In genomic region chr6:125354352-125355151, GRCm38 (mm10) we compare ENCODE assay signal across 8 mouse cellular contexts. TPM values are rescaled to one million over a fixed set of nuclear protein-coding genes. Genes with fewer than 3 reads are reported as not detected.
DNase-seq lines count a peak whose midpoint lies in the region; ATAC-seq and TF ChIP-seq lines count a peak whose summit lies in the region.

No protein-coding gene starts in this region.

- peak overlapping the region; percentile 73 for H3K27ac ChIP-seq in testis, adult 2 months (ENCODE audit: control insufficient read depth, insufficient read depth, low read depth, low read length)
- peak overlapping the region; percentile 61 for H3K27ac ChIP-seq in bone marrow macrophage, adult 2 months (ENCODE audit: insufficient read depth, low read depth, low read length)
- H3K27ac ChIP-seq in heart, embryonic 13.5 days (replicated peaks), result peak overlapping the region; percentile 78

- peak overlapping the region; percentile 60 for H3K4me2 ChIP-seq in heart, embryonic 13.5 days

- intact Hi-C loops in left cerebral cortex, postnatal 14 days (cut with DNase I), result no loop called here

- no peak overlapping the region for H3K4me3 ChIP-seq in testis, adult 2 months (ENCODE audit: control insufficient read depth, low read depth, low read length)
- peak overlapping the region; percentile 9 for H3K4me3 ChIP-seq in bone marrow macrophage, adult 2 months (ENCODE audit: insufficient read depth, low read length)
- peak overlapping the region; percentile 26 for H3K4me3 ChIP-seq in heart, embryonic 13.5 days

- H3K9ac ChIP-seq in heart, embryonic 13.5 days, result peak overlapping the region; percentile 65

- no peak for TF ChIP-seq POLR2A in testis, adult 2 months (IDR thresholded peaks at IDR 0.05; ENCODE audit: control insufficient read depth, low read depth, low read length)
- no peak for TF ChIP-seq POLR2A in bone marrow macrophage, adult 2 months (IDR thresholded peaks at IDR 0.05; ENCODE audit: borderline replicate concordance, low read depth, low read length)

- no peaks in the 10 kb centered on the region for H3K27me3 ChIP-seq in testis, adult 2 months (ENCODE audit: control insufficient read depth, insufficient read depth, low read length)
- H3K27me3 ChIP-seq in heart, embryonic 13.5 days (replicated peaks), result no peaks in the 10 kb centered on the region; the same call in 1 of the 2 replicates

- 10% methylated on average over 14 of the region's 14 CpGs for WGBS in heart, embryonic 13.5 days

- no peaks in the 10 kb centered on the region for H3K36me3 ChIP-seq in testis, adult 2 months (ENCODE audit: control insufficient read depth, insufficient read depth, low read length)
- H3K36me3 ChIP-seq in heart, embryonic 13.5 days, result peaks cover 28% of the 10 kb centered on the region

- ATAC-seq in heart, embryonic 13.5 days (ENCODE audit: extremely low read depth, insufficient number of reproducible peaks, low FRiP score, low TSS enrichment), result 0 out of 2 replicates have a peak, but pooled peaks have one; percentile 12
- no peak for ATAC-seq in erythroid progenitor cell, adult 5-6 weeks (replicated peaks; ENCODE audit: low FRiP score, poor library complexity, severe bottlenecking)

- no peak for TF ChIP-seq CTCF in testis, adult 2 months (IDR thresholded peaks at IDR 0.05; ENCODE audit: control insufficient read depth, insufficient read depth, insufficient replicate concordance, low read depth, low read length)
- TF ChIP-seq CTCF in bone marrow macrophage, adult 2 months (IDR thresholded peaks at IDR 0.05; ENCODE audit: low read depth, low read length), result no peak

- no peak for DNase-seq in testis, postnatal 14 days (ENCODE audit: low spot score)
- DNase-seq in kidney, postnatal 10 days, result peak; percentile 81
- peak; percentile 78 for DNase-seq in lung, postnatal 36 days
- DNase-seq in left cerebral cortex, postnatal 14 days (ENCODE audit: low spot score in 2 of 2), result no peak

- no peaks in the 10 kb centered on the region for H3K9me3 ChIP-seq in heart, embryonic 13.5 days

- H3K4me1 ChIP-seq in testis, adult 2 months (ENCODE audit: control insufficient read depth, insufficient read depth, low read length), result peaks cover 27% of the 10 kb centered on the region
- H3K4me1 ChIP-seq in bone marrow macrophage, adult 2 months (ENCODE audit: control insufficient read depth, insufficient read depth, low read length), result peaks cover 63% of the 10 kb centered on the region
- H3K4me1 ChIP-seq in heart, embryonic 13.5 days, result peaks cover 72% of the 10 kb centered on the region

RNA-seq across cellular contexts. Expression of gene Tnfrsf1a, which starts 5.4 kb away (rescaled TPM):
- 18.2 and 21.0 TPM in 2 replicates for polyA plus RNA-seq in testis, adult 2 months (2012; rRNA removed)
- polyA plus RNA-seq in bone marrow macrophage, adult 2 months (2012; ENCODE audit: insufficient read depth, insufficient read length, missing spikeins), result 145 and 152 TPM in 2 replicates
- 39.0 and 43.8 TPM in 2 replicates for polyA plus RNA-seq in heart, embryonic 13.5 days (2015; fragmentation: Nextera tagmentation; extraction: Ambion mirVana)
- 10 to 100 TPM; 11.5 to 12.3 TPM for total RNA-seq in left cerebral cortex, postnatal 14 days (2021)
- total RNA-seq in erythroid progenitor cell, adult 5-6 weeks (2015; ENCODE audit: low replicate concordance), result 8.3 and 11.7 TPM in 2 replicates
- total RNA-seq in erythroid progenitor cell, adult 5-6 weeks (2017; ENCODE audit: low replicate concordance), result 2.3 and 20.7 TPM in 2 replicates

RNA-seq across cellular contexts. Expression of gene Plekhg6, which starts 26.0 kb away (rescaled TPM):
- polyA plus RNA-seq in testis, adult 2 months (2012; rRNA removed), result 0.11 and 0.46 TPM in 2 replicates
- not detected in 2 replicates for polyA plus RNA-seq in bone marrow macrophage, adult 2 months (2012; ENCODE audit: insufficient read depth, insufficient read length, missing spikeins)
- polyA plus RNA-seq in heart, embryonic 13.5 days (2015; fragmentation: Nextera tagmentation; extraction: Ambion mirVana), result 0.10 and 0.11 TPM in 2 replicates
- under 1 TPM; 0.13 to 0.30 TPM for total RNA-seq in left cerebral cortex, postnatal 14 days (2021)
- not detected in 2 replicates for total RNA-seq in erythroid progenitor cell, adult 5-6 weeks (2015; ENCODE audit: low replicate concordance)
- total RNA-seq in erythroid progenitor cell, adult 5-6 weeks (2017; ENCODE audit: low replicate concordance), result not detected in 2 replicates

RNA-seq across cellular contexts. Expression of gene Scnn1a, which starts 34.1 kb away (rescaled TPM):
- polyA plus RNA-seq in testis, adult 2 months (2012; rRNA removed), result 0.44 and 1.4 TPM in 2 replicates
- polyA plus RNA-seq in bone marrow macrophage, adult 2 months (2012; ENCODE audit: insufficient read depth, insufficient read length, missing spikeins), result 0.88 and 1.1 TPM in 2 replicates
- 0.63 and 0.69 TPM in 2 replicates for polyA plus RNA-seq in heart, embryonic 13.5 days (2015; fragmentation: Nextera tagmentation; extraction: Ambion mirVana)
- 1 to 10 TPM; 2.9 TPM for total RNA-seq in left cerebral cortex, postnatal 14 days (2021)
- total RNA-seq in erythroid progenitor cell, adult 5-6 weeks (2015; ENCODE audit: low replicate concordance), result 2.9 and 7.6 TPM in 2 replicates
- not detected in 2 replicates for total RNA-seq in erythroid progenitor cell, adult 5-6 weeks (2017; ENCODE audit: low replicate concordance)

RNA-seq across cellular contexts. Expression of gene Ltbr, which starts 40.9 kb away (rescaled TPM):
- polyA plus RNA-seq in testis, adult 2 months (2012; rRNA removed), result 10.9 and 11.2 TPM in 2 replicates
- polyA plus RNA-seq in bone marrow macrophage, adult 2 months (2012; ENCODE audit: insufficient read depth, insufficient read length, missing spikeins), result 55.6 and 60.0 TPM in 2 replicates
- polyA plus RNA-seq in heart, embryonic 13.5 days (2015; fragmentation: Nextera tagmentation; extraction: Ambion mirVana), result 42.9 and 43.5 TPM in 2 replicates
- 1 to 10 TPM; 8.8 to 9.3 TPM for total RNA-seq in left cerebral cortex, postnatal 14 days (2021)
- total RNA-seq in erythroid progenitor cell, adult 5-6 weeks (2015; ENCODE audit: low replicate concordance), result 0.84 and 5.0 TPM in 2 replicates
- 2.8 and 3.5 TPM in 2 replicates for total RNA-seq in erythroid progenitor cell, adult 5-6 weeks (2017; ENCODE audit: low replicate concordance)

Comparison
In these comparisons a context has a peak if more than half of its experiments do, and no peak if none do; other contexts are left out.
1. DNase-seq: peak in kidney, postnatal 10 days (single experiment) and lung, postnatal 36 days (single experiment); none in testis, postnatal 14 days (single experiment) and left cerebral cortex, postnatal 14 days (0 of 2).
2. Peak in every context shown above with its lines, with median percentiles within 50 percentile points of each other: H3K27ac ChIP-seq.